Mouse (Mus musculus): Measurements from ENCODE around the gene Lrriq4. TPM values are rescaled to one million over a fixed set of nuclear protein-coding genes. Genes with fewer than 3 reads are reported as not detected.

The Lrriq4 gene
- not detected for total RNA-seq (2021)
- long read RNA-seq, experiment 1 = 0 reads
- long read RNA-seq, experiment 2 = 0 reads

DNA sequence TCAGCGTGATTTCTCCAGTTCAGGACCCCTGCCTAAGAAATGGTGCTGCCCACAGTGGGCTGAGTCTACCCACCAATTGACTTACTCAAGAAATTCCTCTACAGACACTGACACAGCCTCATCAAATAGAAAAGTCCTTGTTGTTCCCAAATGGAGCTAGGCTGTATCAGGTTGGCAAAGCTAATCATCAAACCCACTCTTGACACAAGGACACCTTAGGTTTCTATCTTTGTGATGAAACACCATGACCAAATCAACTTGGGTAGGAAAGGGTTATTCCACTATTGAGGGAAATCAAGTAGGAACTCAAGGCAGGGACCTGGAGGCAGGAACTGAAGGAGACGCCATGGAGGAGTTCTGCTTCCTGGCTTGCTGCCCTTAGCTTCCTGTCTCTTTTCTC is at the start of gene Lrriq4:
Gene Lrriq4, plus strand, starts transcription at position 301 of the 400 bp plus-strand sequence.
- no peak for DNase-seq (ENCODE audit: low spot score)

DNA sequence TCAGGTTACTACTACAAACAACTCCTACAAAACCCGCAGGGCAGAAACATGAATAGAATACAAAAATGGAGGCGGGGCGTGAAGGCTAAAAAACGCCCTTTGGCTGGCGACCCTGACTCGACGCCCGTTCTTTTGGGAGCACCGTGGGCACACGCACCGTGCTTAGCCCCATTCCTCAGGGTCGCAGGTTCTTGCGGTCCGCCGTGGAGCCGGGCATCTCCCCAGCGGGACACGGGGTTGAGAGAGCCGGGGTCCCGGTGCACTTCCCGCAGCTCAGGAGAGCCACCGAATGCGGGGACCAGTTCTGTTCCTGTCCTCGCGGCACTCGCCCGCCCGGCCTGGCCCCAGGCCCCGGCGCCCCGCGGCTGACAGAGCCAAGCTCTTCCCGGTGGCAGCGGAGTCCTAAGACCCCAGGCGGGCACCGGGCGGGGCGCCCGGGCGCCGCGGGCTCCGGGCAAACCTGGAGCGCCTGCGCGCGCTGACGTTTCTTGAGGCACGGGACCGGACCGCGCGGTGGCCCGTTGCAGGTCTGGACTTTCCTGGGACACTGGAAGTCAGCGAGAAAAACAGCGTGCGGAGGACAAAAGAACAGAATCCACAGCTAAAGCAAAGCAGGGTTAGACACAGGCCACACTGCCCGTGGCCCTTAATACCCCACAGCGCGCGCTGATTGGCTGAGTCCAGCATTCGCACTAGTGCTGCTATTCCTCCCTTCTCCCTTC is 49.0 kb upstream of the Lrriq4 start:
- peak; percentile 21 for DNase-seq (ENCODE audit: low spot score)

DNA sequence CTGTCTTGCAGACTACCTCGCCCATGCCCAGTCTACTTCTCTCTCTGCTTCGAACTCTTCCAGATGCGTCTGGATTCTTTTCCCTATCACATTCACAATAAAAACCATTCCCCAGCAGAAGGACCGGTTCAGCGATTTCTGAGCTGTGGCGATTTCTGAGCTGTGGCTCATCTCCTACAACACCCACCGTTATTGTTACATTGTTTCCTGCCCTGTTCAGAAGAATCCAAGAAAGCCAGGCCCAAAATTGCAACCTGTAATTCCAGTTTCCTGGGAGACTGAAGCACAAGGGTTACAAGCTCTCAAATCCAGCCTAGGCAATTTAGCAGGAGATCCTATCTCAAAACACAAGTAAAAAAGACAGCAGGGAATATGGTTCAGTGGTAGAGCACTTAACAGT is 47.0 kb upstream of the Lrriq4 start:
- no peak for DNase-seq (ENCODE audit: low spot score)

DNA sequence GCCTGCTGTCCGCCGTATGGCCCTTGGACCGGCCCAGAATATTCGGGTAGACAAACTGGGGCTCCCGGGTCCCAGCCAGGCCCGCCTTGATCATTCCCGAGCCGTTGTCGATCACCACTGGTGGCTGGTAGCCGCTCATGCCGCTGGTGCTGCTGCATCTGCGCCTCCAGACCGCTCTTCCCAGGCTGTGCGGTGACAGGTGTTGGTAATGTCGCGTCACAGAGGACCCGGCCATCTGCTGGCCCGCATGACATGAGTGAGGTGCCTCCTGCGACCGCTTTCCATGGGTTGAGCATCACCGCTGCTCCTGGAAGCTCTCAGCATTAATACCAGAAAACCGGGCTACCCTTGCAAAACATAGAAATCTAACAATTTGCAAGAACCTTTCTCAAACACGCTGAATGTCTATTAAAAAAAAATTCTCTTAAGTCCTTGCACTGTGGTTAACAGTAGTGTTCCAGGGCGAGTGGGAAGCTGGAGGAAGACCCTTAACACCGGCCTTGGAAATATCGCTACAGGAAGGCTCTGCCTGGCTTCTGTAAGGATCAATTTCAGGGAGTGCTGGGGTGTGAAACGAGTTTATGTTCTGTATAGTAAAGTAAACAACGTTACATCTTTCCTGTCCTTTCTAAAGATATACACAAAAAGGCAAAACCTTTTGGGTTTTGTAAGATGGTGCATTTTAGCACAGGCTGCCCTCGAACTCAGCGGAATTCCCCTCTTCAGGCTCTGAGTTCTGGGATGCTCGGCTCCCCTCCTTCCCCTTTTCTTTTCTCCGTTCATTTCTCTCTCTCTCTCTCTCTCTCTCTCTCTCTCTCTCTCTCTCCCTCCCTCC is 44.4 kb upstream of the Lrriq4 start, which contains the start of gene Actrt3:
Gene Actrt3, minus strand, starts transcription at position 229 of the 835 bp plus-strand sequence.
- DNase-seq (ENCODE audit: low spot score) = peak; percentile 11

DNA sequence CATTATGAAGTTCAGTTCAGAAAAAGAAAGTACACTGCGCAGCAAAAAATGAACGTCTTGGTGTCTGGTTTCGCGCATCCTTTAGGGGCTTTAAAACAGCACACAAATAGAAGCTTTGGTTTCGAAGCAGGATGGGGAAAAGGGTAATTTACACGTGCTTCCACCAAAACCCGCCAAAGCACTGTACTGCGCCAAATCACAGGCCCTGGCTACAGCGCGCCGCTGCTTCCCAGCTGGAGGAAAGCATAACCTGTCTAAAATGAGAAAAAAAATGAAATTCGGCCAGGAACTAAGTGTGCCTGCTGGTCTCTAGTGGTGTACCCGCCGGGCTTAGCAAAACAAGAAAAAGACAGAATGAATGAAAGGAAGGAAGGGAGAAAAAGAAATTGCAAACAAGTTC is 43.6 kb upstream of the Lrriq4 start:
- DNase-seq (ENCODE audit: low spot score) = peak; percentile 18

DNA sequence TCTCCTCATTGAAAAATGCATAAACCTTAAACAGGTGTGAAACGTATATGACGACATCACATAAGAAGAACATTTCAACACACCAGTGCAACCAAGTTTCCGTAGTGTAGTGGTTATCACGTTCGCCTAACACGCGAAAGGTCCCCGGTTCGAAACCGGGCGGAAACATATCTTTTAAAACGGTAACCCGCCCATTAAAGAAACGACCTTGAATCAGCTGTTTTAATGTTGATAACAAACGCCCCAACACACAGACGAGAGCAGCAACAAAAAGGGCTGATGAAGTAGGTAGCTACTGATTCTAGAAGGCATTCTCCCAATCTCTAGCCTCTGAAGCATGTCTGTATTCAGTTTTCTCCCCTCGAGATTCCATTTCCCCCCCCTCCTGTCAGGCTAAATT is 43.1 kb upstream of the Lrriq4 start:
- DNase-seq (ENCODE audit: low spot score) = peak; percentile 90

DNA sequence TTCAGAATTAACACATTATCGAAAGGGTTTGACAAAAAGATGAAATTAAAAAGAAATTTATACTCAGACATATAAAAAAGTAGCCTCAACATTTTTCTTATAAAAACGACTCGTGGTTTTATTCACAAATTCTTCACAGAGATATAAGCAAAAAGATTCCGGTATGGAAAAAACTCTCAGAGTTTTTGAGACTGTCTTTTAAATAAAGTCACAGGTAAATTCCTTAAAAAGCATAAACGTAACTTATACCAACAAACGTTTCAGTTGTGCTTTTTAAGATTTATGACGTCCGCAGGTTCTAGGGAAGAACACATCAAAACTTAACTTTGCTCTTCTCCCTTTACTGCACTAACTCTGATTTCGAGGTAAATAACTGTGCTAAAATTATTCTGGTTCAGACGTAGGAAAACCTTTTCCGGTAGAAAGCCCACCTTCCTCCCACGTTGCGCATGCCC is 42.7 kb upstream of the Lrriq4 start:
- no peak for DNase-seq (ENCODE audit: low spot score)

DNA sequence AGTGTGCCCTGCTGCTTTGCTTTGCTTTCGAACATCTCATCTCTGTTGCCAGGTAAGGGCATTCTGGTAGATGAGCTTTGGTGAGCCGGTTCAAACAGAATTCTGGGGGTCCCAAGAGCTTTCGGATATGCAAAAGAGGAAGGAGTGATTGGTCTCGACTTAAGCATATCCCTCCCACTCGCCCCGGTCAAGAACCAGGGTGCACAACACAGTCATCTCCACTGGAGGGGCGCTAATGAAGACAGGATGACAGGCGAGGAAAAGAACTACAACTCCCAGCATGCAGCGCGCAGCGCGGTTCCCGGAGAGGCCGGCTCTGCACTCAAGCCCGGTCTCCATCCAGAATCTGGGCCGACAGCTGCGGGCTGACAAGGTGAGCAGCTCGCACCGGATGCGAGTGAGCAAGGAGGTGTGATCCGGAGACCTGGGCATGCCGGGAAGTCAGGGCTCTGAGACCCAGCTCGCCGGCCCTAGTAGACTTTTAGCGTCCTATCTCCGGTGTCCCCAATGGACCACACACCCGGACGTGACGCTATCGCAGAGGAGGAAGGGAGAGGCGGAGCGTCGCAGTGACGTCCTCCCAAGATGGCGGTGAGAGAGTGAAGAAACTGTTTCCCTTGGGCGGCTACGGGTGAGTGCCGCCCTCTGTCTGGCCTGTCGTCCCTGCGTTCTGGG is 42.1 kb upstream of the Lrriq4 start, which contains the start of gene Mynn:
Gene Mynn, plus strand, starts transcription at position 1 of the 675 bp plus-strand sequence.
- peak; percentile 98 for DNase-seq (ENCODE audit: low spot score)

DNA sequence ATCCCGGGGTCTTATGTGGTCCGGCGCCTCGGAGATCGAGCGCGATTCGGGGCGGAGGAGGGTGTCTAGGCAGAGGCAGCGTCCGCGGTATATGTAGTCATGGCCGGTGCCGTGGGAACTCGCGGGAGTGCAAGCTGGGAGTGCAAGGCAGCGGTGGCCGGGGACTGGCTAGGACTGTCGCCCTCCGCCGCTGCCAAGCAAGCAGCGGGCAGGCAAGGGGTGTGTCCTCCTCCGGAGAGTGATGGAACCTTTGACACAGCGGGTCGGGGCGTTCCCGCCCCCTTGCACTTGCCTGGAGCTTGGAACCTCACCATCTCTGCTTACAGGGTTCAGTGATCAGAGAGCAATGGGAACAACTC is 41.6 kb upstream of the Lrriq4 start:
- no peak for DNase-seq (ENCODE audit: low spot score)

DNA sequence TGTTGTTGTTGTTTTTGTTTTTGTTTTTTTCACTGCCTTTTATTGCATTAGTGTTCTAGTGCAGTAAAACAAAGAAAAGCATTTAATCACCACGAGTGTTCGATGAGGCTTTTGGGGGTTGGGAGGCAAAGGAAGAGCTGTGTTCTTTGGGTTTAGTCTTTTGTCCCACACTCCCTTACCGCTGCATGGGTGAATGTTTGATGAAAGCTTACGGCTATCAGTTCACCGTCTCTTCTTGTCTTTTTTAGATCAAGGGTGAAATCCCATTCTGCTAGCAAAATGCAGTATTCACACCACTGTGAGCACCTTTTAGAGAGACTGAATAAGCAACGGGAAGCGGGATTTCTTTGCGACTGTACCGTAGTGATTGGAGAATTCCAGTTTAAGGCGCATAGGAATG is 41.1 kb upstream of the Lrriq4 start:
- no peak for DNase-seq (ENCODE audit: low spot score)

DNA sequence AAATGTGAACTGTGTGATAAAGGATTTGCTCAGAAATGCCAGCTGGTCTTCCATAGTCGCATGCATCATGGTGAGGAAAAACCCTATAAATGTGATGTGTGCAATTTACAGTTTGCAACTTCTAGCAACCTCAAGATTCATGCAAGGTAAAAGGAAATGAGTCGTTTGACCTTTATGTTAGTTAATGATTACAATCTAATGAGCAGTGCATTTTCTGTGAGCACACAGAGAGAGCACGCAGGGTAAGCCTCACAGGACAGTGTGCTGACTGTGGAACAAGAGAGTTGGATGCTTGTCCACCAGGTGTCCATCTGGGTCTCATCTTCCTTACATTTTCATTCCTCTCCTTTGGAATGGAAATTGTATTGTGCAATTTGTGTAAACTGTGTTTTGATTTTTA is 35.3 kb upstream of the Lrriq4 start:
- DNase-seq (ENCODE audit: low spot score) = no peak

DNA sequence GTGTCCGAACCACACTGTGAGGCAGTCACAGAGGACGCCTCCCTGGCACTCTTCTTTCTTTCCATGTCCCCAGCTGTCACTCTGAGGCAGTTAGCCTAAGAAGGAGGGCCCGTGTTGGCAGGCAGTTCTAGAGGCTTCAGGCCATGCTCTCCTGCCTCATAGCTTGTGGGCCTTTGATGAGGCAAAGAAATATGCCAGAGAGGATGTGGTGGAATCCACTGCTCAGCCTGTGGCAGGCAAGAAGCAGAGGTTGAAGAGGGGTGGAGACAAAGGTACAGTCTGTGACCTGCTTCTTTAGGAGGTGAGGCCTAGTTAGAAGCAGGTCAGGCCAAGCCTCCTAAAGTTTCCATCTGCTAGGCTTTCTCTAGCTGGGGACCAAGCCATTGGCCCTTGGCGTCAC is 33.4 kb upstream of the Lrriq4 start:
- no peak for DNase-seq (ENCODE audit: low spot score)

DNA sequence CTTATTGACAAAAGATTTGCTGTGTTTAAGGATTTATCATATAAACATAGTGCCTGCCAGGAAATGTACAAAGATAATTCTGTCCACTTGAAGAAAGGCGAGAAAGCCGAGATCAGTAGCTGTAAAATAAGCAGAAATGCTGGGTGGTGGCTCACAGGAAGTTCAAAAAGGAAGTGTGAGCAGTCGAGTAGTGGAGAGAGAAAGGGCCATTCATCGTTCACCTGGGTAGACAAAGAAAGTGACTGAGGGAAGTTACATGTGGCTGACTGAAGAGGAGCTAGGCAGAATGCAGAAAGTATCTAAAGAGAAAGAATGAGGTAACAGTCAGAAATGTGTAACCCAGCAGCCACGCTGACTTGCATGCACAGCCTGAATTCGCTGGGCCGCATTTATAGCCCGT is 24.2 kb upstream of the Lrriq4 start:
- no peak for DNase-seq (ENCODE audit: low spot score)

DNA sequence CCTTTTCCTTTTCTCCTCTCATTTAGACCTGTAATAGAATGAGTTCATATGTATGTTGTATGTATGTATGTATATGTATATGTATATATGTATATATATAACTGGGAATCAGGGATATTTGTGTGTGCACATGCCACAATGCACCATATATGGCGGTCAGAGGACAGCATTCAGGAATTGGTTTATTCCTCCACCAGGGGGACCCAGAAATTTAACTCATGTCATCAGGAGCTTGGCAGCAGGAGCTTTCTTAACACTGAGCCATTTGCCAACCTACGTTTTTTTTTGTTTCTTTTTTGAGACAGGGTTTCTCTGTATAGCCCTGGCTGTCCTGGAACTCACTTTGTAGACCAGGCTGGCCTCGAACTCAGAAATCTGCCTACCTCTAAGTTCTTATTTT is 10.6 kb upstream of the Lrriq4 start:
- DNase-seq (ENCODE audit: low spot score) = no peak

DNA sequence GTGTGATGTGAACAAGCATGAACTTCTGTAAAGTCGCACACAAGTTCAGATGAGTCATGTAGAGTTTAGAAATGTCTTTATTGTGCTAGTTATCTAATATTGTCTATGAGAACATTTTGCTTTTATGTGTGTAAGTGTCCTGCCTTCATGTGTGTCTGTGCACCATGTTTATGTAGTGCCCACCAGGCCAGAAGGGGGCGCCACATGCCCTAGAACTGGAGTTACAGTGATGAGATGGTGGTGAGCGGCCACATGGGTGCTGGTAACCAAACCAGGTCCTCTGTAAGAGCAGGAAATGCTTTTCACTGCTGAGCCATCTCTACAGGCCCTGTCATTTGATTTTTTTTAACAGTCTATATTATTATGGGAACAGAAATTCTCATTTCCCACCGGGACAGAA is 8.7 kb upstream of the Lrriq4 start:
- no peak for DNase-seq (ENCODE audit: low spot score)

DNA sequence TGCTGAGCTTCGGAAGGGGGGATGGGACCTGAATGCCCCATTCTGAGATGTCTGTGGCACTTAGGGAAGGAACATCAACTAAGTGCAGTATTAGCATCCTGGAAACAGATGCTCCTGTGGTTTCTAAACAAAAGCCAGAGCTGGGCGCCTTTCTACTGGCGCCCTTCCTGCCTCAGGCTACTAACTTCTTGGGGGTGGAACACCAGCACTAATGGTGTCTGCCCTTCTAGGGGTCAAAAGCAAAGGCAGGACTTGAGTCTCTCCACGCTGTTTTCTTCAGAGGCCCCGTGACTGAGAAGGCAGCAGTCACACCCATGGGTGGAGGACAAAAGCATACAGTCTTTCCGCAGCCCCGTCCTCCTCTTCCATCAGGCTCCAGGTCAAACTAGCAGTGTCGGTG is 2.5 kb downstream of the Lrriq4 start:
- DNase-seq (ENCODE audit: low spot score) = no peak

DNA sequence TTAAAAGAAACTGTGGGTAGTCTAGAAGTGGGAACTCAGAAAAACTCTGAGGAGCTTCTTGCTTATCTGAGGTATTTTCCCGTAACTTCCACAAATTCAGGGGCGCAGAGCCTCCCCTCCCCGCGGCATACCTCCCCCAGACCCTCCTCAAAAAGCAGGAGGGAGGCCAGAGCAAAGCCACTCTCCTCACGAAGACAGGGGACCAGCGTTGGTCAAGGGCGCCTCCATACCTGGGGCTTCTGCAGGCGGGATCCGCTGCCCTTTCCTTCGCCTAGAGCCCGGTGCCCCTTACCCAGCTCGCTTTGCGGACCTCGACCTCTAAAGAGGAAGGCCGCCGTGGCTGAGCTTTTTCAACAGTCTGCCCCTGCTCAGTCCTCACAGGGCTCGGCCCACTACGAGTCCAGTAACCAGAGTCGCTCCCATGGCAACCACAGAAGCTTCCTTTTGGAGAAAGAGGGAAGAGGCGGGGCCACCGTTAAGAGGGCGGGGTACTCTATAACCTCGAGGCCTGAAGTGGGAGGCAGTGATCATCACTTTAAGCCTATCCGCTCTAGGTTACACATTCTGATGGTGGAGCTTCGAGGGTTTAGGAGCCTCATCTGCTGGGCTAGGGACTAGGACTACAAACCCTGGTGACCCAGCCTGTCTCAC is 3.3 kb downstream of the Lrriq4 start, which contains the start of gene Lrrc34:
Gene Lrrc34, minus strand, starts transcription at position 430 of the 651 bp plus-strand sequence.
- DNase-seq (ENCODE audit: low spot score) = no peak

DNA sequence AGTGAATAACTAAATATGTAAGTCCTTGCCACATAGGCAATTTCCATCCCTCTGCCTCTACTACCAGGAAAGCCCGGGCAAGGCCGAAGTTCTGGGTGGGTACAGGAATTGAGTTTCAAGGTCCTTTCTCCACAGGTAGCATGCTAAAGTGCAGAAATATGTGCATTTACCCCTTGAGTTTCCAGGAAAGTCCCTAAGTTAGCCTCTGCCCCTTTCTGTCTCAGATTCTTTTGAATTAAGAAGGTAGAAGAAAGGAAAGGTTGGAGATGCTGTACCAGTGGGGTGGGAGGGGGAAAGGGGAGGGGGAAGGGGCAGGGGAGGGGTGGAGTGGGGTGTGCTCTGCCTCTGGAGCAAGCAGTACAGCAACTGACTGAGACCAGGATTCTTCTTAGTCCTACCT is 4.2 kb downstream of the Lrriq4 start:
- no peak for DNase-seq (ENCODE audit: low spot score)

DNA sequence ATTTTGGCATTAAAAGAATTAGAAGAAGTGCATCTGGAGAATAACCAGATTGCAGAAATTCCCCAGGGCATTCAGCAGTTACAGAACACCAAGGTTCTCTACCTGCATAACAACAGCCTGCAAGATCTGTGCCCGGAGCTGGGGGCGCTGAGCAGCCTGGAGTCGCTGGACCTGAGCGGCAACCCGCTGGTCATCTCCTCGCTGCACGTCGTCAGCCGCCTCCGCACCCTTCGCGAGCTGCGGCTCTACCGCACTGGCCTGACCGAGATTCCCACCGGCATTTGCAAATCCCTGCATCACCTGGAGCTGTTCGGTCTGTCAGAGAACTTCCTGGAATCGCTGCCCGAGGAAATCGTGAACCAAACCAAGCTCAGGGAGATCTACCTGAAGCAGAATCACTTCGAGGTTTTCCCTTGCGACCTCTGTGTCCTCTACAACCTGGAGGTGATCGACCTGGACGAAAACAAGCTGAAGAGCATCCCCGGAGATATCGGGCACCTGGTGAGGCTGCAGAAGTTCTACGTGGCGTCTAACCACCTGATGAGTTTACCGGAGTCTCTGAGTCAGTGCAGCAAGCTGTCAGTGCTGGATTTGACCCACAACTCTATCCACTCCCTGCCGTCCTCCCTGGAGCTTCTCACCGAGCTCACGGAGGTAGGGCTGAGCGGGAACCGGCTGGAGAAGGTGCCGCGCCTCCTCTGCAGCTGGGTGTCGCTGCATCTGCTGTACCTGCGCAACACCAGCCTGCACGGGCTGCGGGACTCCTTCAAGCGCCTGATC is 5.9 kb downstream of the Lrriq4 start:
- no peak for DNase-seq (ENCODE audit: low spot score)

DNA sequence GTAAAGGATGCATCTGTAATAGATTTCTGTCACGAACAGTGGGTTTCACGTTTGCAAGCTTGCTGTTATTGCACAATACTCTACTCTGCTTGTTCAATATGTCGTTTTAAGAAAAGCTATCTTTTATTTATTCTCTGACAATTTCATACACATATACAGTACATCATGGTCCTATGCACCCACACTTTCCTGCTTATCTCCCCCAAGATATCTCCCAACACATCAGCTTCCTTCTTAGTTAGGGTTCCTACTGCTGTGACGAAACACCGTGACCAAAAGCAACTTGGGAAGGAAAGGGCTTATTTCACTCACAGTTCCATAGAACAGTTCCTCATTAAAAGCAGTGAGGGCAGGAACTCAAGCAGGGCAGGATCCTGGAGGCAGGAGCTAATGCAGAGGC is 11.6 kb downstream of the Lrriq4 start:
- DNase-seq (ENCODE audit: low spot score) = no peak

DNA sequence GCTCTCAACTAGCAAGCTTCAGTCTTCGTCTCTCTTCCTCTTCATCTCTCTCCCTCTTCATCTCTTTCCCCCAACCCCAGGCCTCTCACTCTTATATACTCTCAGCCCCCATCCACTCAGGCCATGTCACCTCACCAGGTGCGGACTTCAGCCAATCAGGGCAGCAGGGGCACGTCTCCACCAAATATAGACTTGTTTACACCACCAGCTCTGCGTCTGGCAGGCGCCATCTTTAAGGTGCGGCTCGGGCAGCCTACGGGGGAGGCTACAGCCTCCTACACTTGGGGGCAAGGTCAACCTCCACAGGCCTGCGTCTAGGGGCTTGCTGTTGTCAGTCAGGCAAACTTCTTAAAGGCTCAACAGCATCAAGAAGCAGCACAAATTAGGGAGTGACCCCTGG is 14.2 kb downstream of the Lrriq4 start:
- no peak for DNase-seq (ENCODE audit: low spot score)
